Mouse (Mus musculus) hindbrain, postnatal 0 days (tissue): ENCODE measurements at regions not wholly inside any gene's neighbourhood (a gene's known extent, or its start where the extent isn't known, plus 50 kb on each side); places are given as distances from the start of the nearest gene placed in this dataset.

Source experiments
- ATAC-seq: fragments of 200-750 bp; cut with Nextera tagmentation; 2 replicates; pipeline ENCODE4 v1.8.0; 2017; ENCODE audit warnings: mild to moderate bottlenecking, moderate TSS enrichment, moderate library complexity
- DNase-seq: peaks from one replicate; pipeline ENCODE4 v3.0.0-alpha.2; 2015; ENCODE audit warnings: low spot score
- H3K27ac ChIP-seq: fragments of 300-500 bp; sonication (generic); 2 replicates; pipeline ENCODE4 v1.5.1; 2014; ENCODE audit warnings: mild to moderate bottlenecking
- H3K27me3 ChIP-seq: fragments of 300-500 bp; sonication (generic); 2 replicates; pipeline ENCODE4 v1.6.1; 2014; ENCODE audit warnings: low read length, mixed read lengths; ENCODE audit not compliant: insufficient read depth
- H3K36me3 ChIP-seq: fragments of 300-500 bp; sonication (generic); 2 replicates; pipeline ENCODE4 v1.6.1; 2014; ENCODE audit warnings: low read length, mixed read lengths; ENCODE audit not compliant: insufficient read depth
- H3K4me1 ChIP-seq: fragments of 300-500 bp; sonication (generic); 2 replicates; pipeline ENCODE4 v1.6.1; 2014; ENCODE audit warnings: antibody characterized with exemption, low read length, mixed read lengths; ENCODE audit not compliant: insufficient read depth
- H3K4me2 ChIP-seq: fragments of 300-500 bp; sonication (generic); 2 replicates; pipeline ENCODE4 v1.6.1; 2014; ENCODE audit warnings: low read depth, mild to moderate bottlenecking, low read length, moderate library complexity, mixed read lengths
- H3K4me3 ChIP-seq: fragments of 300-500 bp; sonication (generic); 2 replicates; pipeline ENCODE4 v1.5.1; 2014; ENCODE audit warnings: low read length
- H3K9ac ChIP-seq: fragments of 300-500 bp; sonication (generic); replicated peaks from 2 replicates; pipeline ENCODE4 v1.6.1; 2014; ENCODE audit warnings: mild to moderate bottlenecking, low read length, moderate library complexity, mixed read lengths
- H3K9me3 ChIP-seq: fragments of 300-500 bp; sonication (generic); 2 replicates; pipeline ENCODE4 v1.6.1; 2016; ENCODE audit warnings: low read length, mixed read lengths
- CTCF ChIP-seq: IDR thresholded peaks from 2 replicates; pipeline ENCODE4 v1.5.1; 2016; ENCODE audit warnings: antibody characterized with exemption, control low read depth, low read depth
- WGBS: fragments of 180-500 bp; shearing (Covaris S2); extraction: QIAGEN DNeasy Blood & Tissue Kit; methylation state at CpG from one replicate; pipeline ENCODE4 v1.1.7; 2014; 5-methylcytosine and 5-hydroxymethylcytosine counted together

- Histone ChIP-seq H3K4me2 (no peak overlapping the region), H3K36me3 (no peaks in the 10 kb centered on the region), H3K27ac (no peak overlapping the region), H3K4me3 (no peak overlapping the region), H3K9me3 (no peaks in the 10 kb centered on the region), H3K4me1 (no peaks in the 10 kb centered on the region), H3K27me3 (no peaks in the 10 kb centered on the region), H3K9ac (no peak overlapping the region)
- ATAC-seq (no peak), DNase-seq (no peak)
- WGBS, result 89% methylated on average over 13 of the region's 13 CpGs
- no peak for TF ChIP-seq CTCF
Measured at GRCm38 (mm10) chr10:117561909-117562849, 67.1 kb upstream of the Cpm start.

- Histone ChIP-seq H3K4me3 (no peak overlapping the region), H3K4me1 (no peaks in the 10 kb centered on the region), H3K27me3 (no peaks in the 10 kb centered on the region), H3K36me3 (no peaks in the 10 kb centered on the region), H3K9ac (no peak overlapping the region), H3K27ac (no peak overlapping the region), H3K9me3 (no peaks in the 10 kb centered on the region), H3K4me2 (no peak overlapping the region)
- WGBS, result 65% methylated on average over 5 of the region's 5 CpGs
- no peak for ATAC-seq
- no peak for DNase-seq
- TF ChIP-seq CTCF, result no peak
Measured at GRCm38 (mm10) chr10:117561279-117561820, 68.0 kb upstream of the Cpm start.

- Histone ChIP-seq H3K27me3 (no peaks in the 10 kb centered on the region), H3K4me2 (no peak overlapping the region), H3K27ac (no peak overlapping the region), H3K4me3 (no peak overlapping the region), H3K36me3 (no peaks in the 10 kb centered on the region), H3K4me1 (no peaks in the 10 kb centered on the region), H3K9ac (no peak overlapping the region), H3K9me3 (no peaks in the 10 kb centered on the region)
- TF ChIP-seq CTCF, result no peak
- DNase-seq (no peak), ATAC-seq (no peak)
- 79% methylated on average over 9 of the region's 9 CpGs for WGBS
Measured at GRCm38 (mm10) chr10:117560396-117561278, 68.7 kb upstream of the Cpm start.

- no peak for TF ChIP-seq CTCF
- DNase-seq, result peak; percentile 24
- Histone ChIP-seq H3K9me3 (no peaks in the 10 kb centered on the region), H3K27ac (no peak overlapping the region), H3K4me2 (no peak overlapping the region), H3K9ac (no peak overlapping the region), H3K27me3 (no peaks in the 10 kb centered on the region), H3K4me1 (no peaks in the 10 kb centered on the region), H3K4me3 (no peak overlapping the region), H3K36me3 (no peaks in the 10 kb centered on the region)
- 39% methylated on average over 17 of the region's 17 CpGs for WGBS
- no peak for ATAC-seq
Measured at GRCm38 (mm10) chr10:117559615-117560395, 69.5 kb upstream of the Cpm start.

- Histone ChIP-seq H3K4me2 (no peak overlapping the region), H3K27me3 (no peaks in the 10 kb centered on the region), H3K9me3 (no peaks in the 10 kb centered on the region), H3K36me3 (no peaks in the 10 kb centered on the region), H3K4me3 (no peak overlapping the region), H3K9ac (no peak overlapping the region), H3K4me1 (no peaks in the 10 kb centered on the region), H3K27ac (no peak overlapping the region)
- ATAC-seq (no peak), DNase-seq (no peak)
- no peak for TF ChIP-seq CTCF
- 79% methylated on average over 24 of the region's 24 CpGs for WGBS
Measured at GRCm38 (mm10) chr10:117558891-117559614, 70.2 kb upstream of the Cpm start.
